Comparison of ENCODE assay signal across 29 mouse cellular contexts in genomic region chr14:118013237-118013636, GRCm38 (mm10). TPM values are rescaled to one million over a fixed set of nuclear protein-coding genes. Genes with fewer than 3 reads are reported as not detected.
"Had no signal": no experiment of that assay in that cellular context is flagged by ENCODE, and none has a peak within 500 bp of the region (broad histone marks: within the 10 kb centered on the region; RNA-seq: fewer than 3 reads in every experiment).

No protein-coding gene starts in this region.

- H3K9me3 ChIP-seq: embryonic facial prominence, embryonic 10.5 days; embryonic facial prominence, embryonic 12.5 days; embryonic facial prominence, embryonic 13.5 days; embryonic facial prominence, embryonic 15.5 days; forebrain, embryonic 10.5 days; forebrain, embryonic 12.5 days; forebrain, embryonic 13.5 days; forebrain, embryonic 15.5 days had no signal

- H3K9ac ChIP-seq: embryonic facial prominence, embryonic 12.5 days; embryonic facial prominence, embryonic 13.5 days; embryonic facial prominence, embryonic 15.5 days; forebrain, embryonic 12.5 days; forebrain, embryonic 13.5 days; forebrain, embryonic 15.5 days; forebrain, postnatal 0 days had no signal

- ATAC-seq: forebrain, embryonic 13.5 days; forebrain, embryonic 14.5 days; forebrain, embryonic 15.5 days; forebrain, embryonic 16.5 days; forebrain, postnatal 0 days had no signal

- H3K27ac ChIP-seq: embryonic facial prominence, embryonic 10.5 days; embryonic facial prominence, embryonic 12.5 days; embryonic facial prominence, embryonic 13.5 days; embryonic facial prominence, embryonic 15.5 days; forebrain, embryonic 10.5 days; forebrain, embryonic 12.5 days; forebrain, embryonic 13.5 days; forebrain, embryonic 15.5 days; gastrocnemius, adult 2 months; heart, adult 2 months had no signal

- H3K4me3 ChIP-seq: embryonic facial prominence, embryonic 10.5 days; embryonic facial prominence, embryonic 12.5 days; embryonic facial prominence, embryonic 13.5 days; embryonic facial prominence, embryonic 15.5 days; erythroblast, embryonic 14.5 days; forebrain, embryonic 10.5 days; forebrain, embryonic 12.5 days; forebrain, embryonic 13.5 days; forebrain, embryonic 15.5 days; gastrocnemius, adult 2 months; heart, adult 2 months had no signal

- H3K27me3 ChIP-seq: embryonic facial prominence, embryonic 12.5 days; embryonic facial prominence, embryonic 13.5 days; forebrain, embryonic 13.5 days; forebrain, embryonic 15.5 days had no signal

- H3K4me1 ChIP-seq: embryonic facial prominence, embryonic 10.5 days; embryonic facial prominence, embryonic 12.5 days; embryonic facial prominence, embryonic 15.5 days; forebrain, embryonic 10.5 days; forebrain, embryonic 12.5 days; forebrain, embryonic 13.5 days; forebrain, embryonic 15.5 days had no signal

- H3K4me2 ChIP-seq: embryonic facial prominence, embryonic 12.5 days; embryonic facial prominence, embryonic 13.5 days; embryonic facial prominence, embryonic 15.5 days; forebrain, embryonic 12.5 days; forebrain, embryonic 13.5 days; forebrain, embryonic 15.5 days had no signal

- DNase-seq: cerebellum, adult 18-20 months; cerebellum, adult 2 months; cerebellum, adult 8-10 months; cerebellum, adult 9-10 months; cerebellum, adult 9-11 months; cerebellum, postnatal 10 days; cerebellum, postnatal 14 days; cerebellum, postnatal 25 days; cerebellum, postnatal 36 days; embryo, embryonic 11 days; forebrain, postnatal 0 days; gastrocnemius, adult 2 months; gastrocnemius, postnatal 10 days; gastrocnemius, postnatal 14 days; gastrocnemius, postnatal 25 days; gastrocnemius, postnatal 36 days; heart, adult 18-20 months; heart, adult 2 months had no signal

- H3K36me3 ChIP-seq: embryonic facial prominence, embryonic 10.5 days; embryonic facial prominence, embryonic 12.5 days; embryonic facial prominence, embryonic 13.5 days; embryonic facial prominence, embryonic 15.5 days; forebrain, embryonic 10.5 days; forebrain, embryonic 12.5 days; forebrain, embryonic 15.5 days had no signal

RNA-seq across cellular contexts. Expression of gene Dct, which starts 38.8 kb away (rescaled TPM):
- polyA plus RNA-seq: erythroblast, embryonic 14.5 days had no signal
